Mouse (Mus musculus) intestine, embryonic 16.5 days (tissue): Measurements from ENCODE around the gene Astn1. TPM values are rescaled to one million over a fixed set of nuclear protein-coding genes. Genes with fewer than 3 reads are reported as not detected.

Source experiments
- ATAC-seq: fragments of 200-750 bp; cut with Nextera tagmentation; 2 replicates; pipeline ENCODE4 v1.8.0; 2017; ENCODE audit warnings: moderate TSS enrichment, moderate library complexity
- H3K27ac ChIP-seq: fragments of 300-500 bp; sonication (generic); 2 replicates; pipeline ENCODE4 v1.5.1; 2014; ENCODE audit warnings: mild to moderate bottlenecking, low read length
- H3K27me3 ChIP-seq: fragments of 300-500 bp; sonication (generic); replicated peaks from 2 replicates; pipeline ENCODE4 v1.6.1; 2014; ENCODE audit warnings: low read length, control low read depth, mixed read lengths; ENCODE audit not compliant: control insufficient read depth, insufficient read depth
- H3K36me3 ChIP-seq: fragments of 300-500 bp; sonication (generic); 2 replicates; pipeline ENCODE4 v1.6.1; 2014; ENCODE audit warnings: low read length, control low read depth; ENCODE audit not compliant: control insufficient read depth, insufficient read depth
- H3K4me1 ChIP-seq: fragments of 300-500 bp; sonication (generic); 2 replicates; pipeline ENCODE4 v1.6.1; 2014; ENCODE audit warnings: low read length, control low read depth, mixed read lengths; ENCODE audit not compliant: control insufficient read depth, insufficient read depth
- H3K4me2 ChIP-seq: fragments of 300-500 bp; sonication (generic); 2 replicates; pipeline ENCODE4 v1.6.1; 2014; ENCODE audit warnings: low read depth, low read length, control low read depth
- H3K4me3 ChIP-seq: fragments of 300-500 bp; sonication (generic); 2 replicates; pipeline ENCODE4 v1.5.1; 2014; ENCODE audit warnings: mild to moderate bottlenecking, low read length
- H3K9ac ChIP-seq: fragments of 300-500 bp; sonication (generic); 2 replicates; pipeline ENCODE4 v1.6.1; 2014; ENCODE audit warnings: low read depth, low read length
- H3K9me3 ChIP-seq: fragments of 300-500 bp; sonication (generic); 2 replicates; pipeline ENCODE4 v1.6.1; 2016; ENCODE audit warnings: low read length, control low read depth; ENCODE audit not compliant: control insufficient read depth
- WGBS: fragments of 180-500 bp; shearing (Covaris S2); extraction: QIAGEN DNeasy Blood & Tissue Kit; methylation state at CpG from one replicate; pipeline ENCODE4 v1.1.7; 2014; 5-methylcytosine and 5-hydroxymethylcytosine counted together
- polyA plus RNA-seq: library from polyadenylated mRNA; unstranded; fragments of >200 nt; fragmentation: Nextera tagmentation; extraction: Ambion mirVana; gene quantifications from 2 replicates; pipeline ENCODE4 v1.2.1, GENCODE M21; 2015

Astn1 gene
- polyA plus RNA-seq, 1 experiment from 2014 or later: 0.67 TPM

DNA sequence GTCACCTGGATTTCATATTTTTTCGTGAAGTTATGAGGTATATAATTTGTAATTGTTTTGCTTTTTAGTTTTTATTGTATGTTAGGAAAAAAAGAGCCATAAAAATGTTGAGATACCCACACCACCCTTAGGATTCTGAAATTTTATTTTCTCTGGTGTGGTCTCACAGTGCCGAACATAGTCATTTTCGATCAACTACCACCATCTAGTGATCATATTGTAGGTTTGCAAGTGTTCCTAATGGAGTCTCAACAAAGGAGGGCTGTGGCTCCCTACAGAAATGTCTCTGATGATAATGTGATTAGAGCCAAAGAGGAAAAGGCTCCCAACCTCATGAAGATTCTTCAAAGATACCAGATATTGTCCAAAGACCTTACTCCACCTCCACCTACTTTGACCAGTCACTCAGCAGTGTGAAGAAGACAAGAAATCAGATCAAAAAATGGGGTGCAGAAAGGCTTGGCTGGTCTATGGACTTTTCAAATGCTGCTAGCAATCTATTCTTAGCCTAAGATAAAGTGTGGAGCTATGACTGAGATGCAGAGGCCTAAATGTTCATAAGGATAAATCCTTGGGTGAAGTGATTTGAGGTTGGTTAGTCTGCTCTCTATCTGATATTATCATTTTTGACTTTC is 292.6 kb downstream of the Astn1 start:
- Histone ChIP-seq H3K27ac (no peak overlapping the region), H3K36me3 (no peaks in the 10 kb centered on the region), H3K9me3 (no peaks in the 10 kb centered on the region), H3K27me3 (no peaks in the 10 kb centered on the region), H3K4me1 (no peaks in the 10 kb centered on the region), H3K4me2 (no peak overlapping the region), H3K4me3 (no peak overlapping the region), H3K9ac (no peak overlapping the region)
- 38% methylated on average over 3 of the region's 3 CpGs for WGBS
- ATAC-seq: peak; percentile 81

DNA sequence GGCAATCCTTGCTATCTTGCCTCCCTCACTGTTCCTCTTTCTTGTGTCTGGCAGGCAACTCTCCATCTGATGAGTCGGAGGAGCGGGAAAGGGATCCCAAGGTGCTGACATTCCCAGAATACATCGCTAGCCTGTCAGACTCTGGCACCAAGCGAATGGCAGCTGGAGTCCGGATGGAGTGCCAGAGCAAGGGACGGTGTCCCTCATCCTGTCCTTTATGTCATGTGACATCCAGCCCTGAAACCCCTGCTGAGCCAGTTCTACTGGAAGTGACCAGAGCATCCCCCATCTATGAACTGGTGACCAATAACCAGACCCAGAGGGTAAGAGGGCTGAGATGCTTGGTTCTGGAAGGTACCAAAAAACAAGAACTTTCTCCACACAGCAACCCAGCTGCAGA is 294.9 kb downstream of the Astn1 start:
- no peaks in the 10 kb centered on the region for H3K36me3 ChIP-seq
- WGBS: 86% methylated on average over 6 of the region's 6 CpGs

DNA sequence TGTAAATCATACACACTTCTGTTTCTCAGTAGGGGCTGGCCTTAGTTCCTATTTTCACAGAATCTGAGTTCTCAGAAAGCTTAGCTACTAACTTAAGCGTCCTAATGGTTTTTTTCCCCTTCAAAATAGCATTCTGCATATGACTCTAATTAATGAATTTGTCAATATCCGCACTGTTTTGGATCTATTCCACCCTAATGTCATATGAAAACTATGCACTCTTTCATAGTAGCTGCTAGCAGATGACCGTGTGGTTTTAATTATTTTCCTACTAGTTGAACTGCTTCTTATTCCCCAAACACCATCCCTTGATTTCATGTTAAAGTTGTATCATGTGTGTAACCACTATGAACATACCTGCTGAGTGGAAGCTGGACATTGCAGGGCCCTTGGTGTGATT is 303.9 kb downstream of the Astn1 start:
- 77% methylated on average over 3 of the region's 3 CpGs for WGBS

More for the DNA sequence above, 294.9 kb downstream of the Astn1 start:
- H3K27ac ChIP-seq: no peak overlapping the region
- no peak overlapping the region for H3K4me2 ChIP-seq
- H3K9ac ChIP-seq: no peak overlapping the region
- H3K4me3 ChIP-seq: no peak overlapping the region
- ATAC-seq: no peak
- H3K9me3 ChIP-seq: no peaks in the 10 kb centered on the region
- H3K27me3 ChIP-seq: no peaks in the 10 kb centered on the region
- no peaks in the 10 kb centered on the region for H3K4me1 ChIP-seq

GRCm38 (mm10) chr1:158669971-158670592 is 308.0 kb downstream of the Astn1 start:
- Histone ChIP-seq H3K36me3 (no peaks in the 10 kb centered on the region), H3K4me2 (no peak overlapping the region), H3K27me3 (no peaks in the 10 kb centered on the region), H3K9me3 (no peaks in the 10 kb centered on the region), H3K27ac (no peak overlapping the region), H3K9ac (no peak overlapping the region), H3K4me1 (no peaks in the 10 kb centered on the region), H3K4me3 (no peak overlapping the region)
- peak; percentile 76 for ATAC-seq
- 40% methylated on average over 3 of the region's 3 CpGs for WGBS

More for the DNA sequence above, 303.9 kb downstream of the Astn1 start:
- Histone ChIP-seq H3K4me1 (no peaks in the 10 kb centered on the region), H3K9me3 (no peaks in the 10 kb centered on the region), H3K9ac (no peak overlapping the region), H3K27ac (no peak overlapping the region), H3K4me2 (no peak overlapping the region), H3K36me3 (no peaks in the 10 kb centered on the region), H3K27me3 (no peaks in the 10 kb centered on the region), H3K4me3 (no peak overlapping the region)
- ATAC-seq: no peak

GRCm38 (mm10) chr1:158687726-158688125 is 325.7 kb downstream of the Astn1 start:
- no peak for ATAC-seq

GRCm38 (mm10) chr1:158697423-158697822 is 335.4 kb downstream of the Astn1 start:
- Histone ChIP-seq H3K4me2 (no peak overlapping the region), H3K27ac (no peak overlapping the region), H3K4me1 (no peaks in the 10 kb centered on the region), H3K9ac (no peak overlapping the region), H3K4me3 (no peak overlapping the region), H3K36me3 (no peaks in the 10 kb centered on the region), H3K9me3 (no peaks in the 10 kb centered on the region), H3K27me3 (no peaks in the 10 kb centered on the region)
- 66% methylated on average over 3 of the region's 3 CpGs for WGBS
- ATAC-seq: no peak

More at GRCm38 (mm10) chr1:158687726-158688125, 325.7 kb downstream of the Astn1 start:
- 47% methylated on average over 1 of the region's 1 CpGs for WGBS
- Histone ChIP-seq H3K9ac (no peak overlapping the region), H3K4me1 (no peaks in the 10 kb centered on the region), H3K4me3 (no peak overlapping the region), H3K27me3 (no peaks in the 10 kb centered on the region), H3K9me3 (no peaks in the 10 kb centered on the region), H3K27ac (no peak overlapping the region), H3K36me3 (no peaks in the 10 kb centered on the region), H3K4me2 (no peak overlapping the region)

- no peak for ATAC-seq
- Histone ChIP-seq H3K36me3 (no peaks in the 10 kb centered on the region), H3K4me2 (no peak overlapping the region), H3K9me3 (no peaks in the 10 kb centered on the region), H3K4me3 (no peak overlapping the region), H3K27me3 (no peaks in the 10 kb centered on the region), H3K27ac (no peak overlapping the region), H3K4me1 (no peaks in the 10 kb centered on the region), H3K9ac (no peak overlapping the region)
- 87% methylated on average over 10 of the region's 10 CpGs for WGBS
Measured at GRCm38 (mm10) chr1:158697859-158698569, 335.9 kb downstream of the Astn1 start.

DNA sequence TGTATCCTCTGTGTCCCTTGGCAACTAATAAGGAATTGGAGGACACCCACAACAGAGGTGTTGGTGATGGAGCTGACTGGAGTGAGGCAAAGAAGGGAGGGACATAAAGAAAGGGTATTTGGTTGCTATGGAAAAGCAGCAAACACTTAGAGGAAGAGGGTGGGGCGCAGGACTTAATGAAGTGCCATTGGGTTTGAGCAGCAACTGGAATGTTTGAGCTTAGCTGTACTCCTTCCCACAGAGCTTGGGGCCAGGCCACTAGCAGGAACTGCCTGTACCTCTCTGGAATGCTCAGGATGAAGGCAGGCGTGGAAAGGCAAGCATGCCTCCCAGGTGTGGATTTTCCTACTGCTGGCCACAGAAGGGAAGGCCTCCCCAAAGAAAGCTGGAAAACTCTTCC is 337.2 kb downstream of the Astn1 start:
- ATAC-seq: no peak

DNA sequence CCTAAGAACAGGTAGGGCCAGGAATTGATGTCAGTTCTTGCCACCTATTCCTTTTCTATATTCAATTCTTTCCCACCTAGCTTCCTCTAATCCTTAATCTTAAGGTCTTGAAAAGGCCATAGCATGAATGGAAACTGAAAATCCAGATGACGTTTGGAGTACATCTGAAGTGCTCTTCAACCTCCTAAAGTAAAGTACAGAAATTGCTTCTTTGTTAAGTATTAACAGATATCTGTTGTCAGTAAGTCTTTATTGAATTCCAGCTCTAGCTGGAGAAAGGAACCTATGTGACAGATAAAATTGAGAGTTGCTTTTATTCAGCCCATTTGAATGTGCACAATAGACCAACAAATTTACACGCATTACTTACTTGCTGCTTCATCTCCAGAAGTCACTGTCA is 338.1 kb downstream of the Astn1 start:
- no peaks in the 10 kb centered on the region for H3K4me1 ChIP-seq
- no peaks in the 10 kb centered on the region for H3K36me3 ChIP-seq
- no peak overlapping the region for H3K9ac ChIP-seq
- no peak overlapping the region for H3K4me3 ChIP-seq
- H3K27ac ChIP-seq: no peak overlapping the region
- H3K27me3 ChIP-seq: no peaks in the 10 kb centered on the region
- H3K4me2 ChIP-seq: no peak overlapping the region
- ATAC-seq: no peak
- 61% methylated on average over 2 of the region's 2 CpGs for WGBS
- H3K9me3 ChIP-seq: no peaks in the 10 kb centered on the region

More for the DNA sequence above, 337.2 kb downstream of the Astn1 start:
- no peak overlapping the region for H3K9ac ChIP-seq
- H3K27me3 ChIP-seq: no peaks in the 10 kb centered on the region
- H3K27ac ChIP-seq: no peak overlapping the region
- no peak overlapping the region for H3K4me3 ChIP-seq
- no peaks in the 10 kb centered on the region for H3K4me1 ChIP-seq
- no peaks in the 10 kb centered on the region for H3K36me3 ChIP-seq
- H3K9me3 ChIP-seq: no peaks in the 10 kb centered on the region
- H3K4me2 ChIP-seq: no peak overlapping the region
- WGBS: 79% methylated on average over 2 of the region's 2 CpGs
